Mouse (Mus musculus) CD8-positive naive resting alpha-beta T cell, adult 57 days (primary cell): ENCODE results near the gene Slc4a4. TPM values are rescaled to one million over a fixed set of nuclear protein-coding genes. Genes with fewer than 3 reads are reported as not detected.

Source experiments
- total RNA-seq: library from RNA; stranded (reverse); gene quantifications from one replicate; pipeline ENCODE4 v1.2.4, GENCODE M21; 2023

The Slc4a4 gene
- 0.55 TPM for total RNA-seq

GRCm38 (mm10) chr5:88886668-88887555, at the start of gene Slc4a4:
Gene Slc4a4 (plus strand): TSS chr5:88886818.

Other genes starting within 250 kb of the Slc4a4 start
- gene Grsf1, start 210.6 kb upstream of the Slc4a4 start, total RNA-seq, result 37.7 TPM
- gene Mob1b, start 166.0 kb upstream of the Slc4a4 start, total RNA-seq, result 20.7 TPM
- gene Dck, start 121.8 kb upstream of the Slc4a4 start, total RNA-seq, result 21.8 TPM